Mouse (Mus musculus) brain, embryonic 14.5 days (tissue): ENCODE measurements at regions not wholly inside any gene's neighbourhood (a gene's known extent, or its start where the extent isn't known, plus 50 kb on each side); places are given as distances from the start of the nearest gene placed in this dataset.

Experiments used
- CTCF ChIP-seq: fragments of 200-500 bp; IDR thresholded peaks from 2 replicates; pipeline ENCODE4 v1.5.1; 2012; ENCODE audit warnings: inconsistent platforms, mild to moderate bottlenecking, moderate library complexity, borderline replicate concordance; ENCODE audit not compliant: insufficient read depth, insufficient read length; ENCODE audit errors: extremely low read depth
- POLR2A ChIP-seq: fragments of 200-500 bp; IDR thresholded peaks from 2 replicates; pipeline ENCODE4 v1.6.1; 2012; ENCODE audit warnings: mild to moderate bottlenecking, inconsistent platforms, borderline replicate concordance; ENCODE audit not compliant: poor library complexity, insufficient read depth, insufficient read length, severe bottlenecking; ENCODE audit errors: extremely low read depth

DNA sequence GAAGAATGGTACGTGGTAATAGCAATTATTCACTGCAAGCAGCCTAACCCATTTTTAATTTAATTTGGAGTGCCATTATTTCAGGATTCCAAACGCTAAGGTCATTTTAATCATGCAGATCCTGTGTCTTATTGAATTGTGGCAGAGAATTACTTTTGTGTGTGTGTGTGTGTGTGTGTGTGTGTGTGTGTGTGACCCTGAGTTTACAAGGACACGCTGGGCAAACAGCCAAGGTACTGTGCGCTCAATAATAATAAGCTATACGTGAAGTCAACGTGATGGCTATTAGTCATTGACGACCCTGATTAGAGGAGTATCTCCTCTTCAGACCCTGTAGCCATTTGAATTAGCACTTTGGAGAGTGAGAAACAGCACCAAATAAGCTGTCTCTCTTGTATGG is 144.1 kb downstream of the Klf7 start:
- TF ChIP-seq CTCF (no peak), POLR2A (no peak)
